Mouse (Mus musculus): Measurements from ENCODE around the gene Tacc2. TPM values are rescaled to one million over a fixed set of nuclear protein-coding genes. Genes with fewer than 3 reads are reported as not detected.
"Not testable (repeated sequence)": the region's sequence is repeated elsewhere in the genome, so short reads cannot be mapped to it uniquely, and the experiment has no call there.

The Tacc2 gene
- total RNA-seq, 4 experiments from 2014 or later: 64.2 to 70.3 (median 68.0) TPM

- DNase-seq (ENCODE audit: low spot score in 2 of 2): no peak
Observed at GRCm38 (mm10) chr7:130649257-130649656, 72.0 kb downstream of the Tacc2 start.

GRCm38 (mm10) chr7:130650621-130651020 is 73.4 kb downstream of the Tacc2 start:
- DNase-seq (ENCODE audit: low spot score in 2 of 2): no peak

GRCm38 (mm10) chr7:130653036-130653555 is 75.9 kb downstream of the Tacc2 start:
- DNase-seq (ENCODE audit: low spot score in 2 of 2): no peak

GRCm38 (mm10) chr7:130654562-130654961 is 77.3 kb downstream of the Tacc2 start:
- no peak for DNase-seq (ENCODE audit: low spot score in 2 of 2)

- DNase-seq (ENCODE audit: low spot score in 2 of 2): no peak
Observed at GRCm38 (mm10) chr7:130656965-130657364, 79.7 kb downstream of the Tacc2 start.

GRCm38 (mm10) chr7:130657751-130658150 is 80.5 kb downstream of the Tacc2 start:
- no peak for DNase-seq (ENCODE audit: low spot score in 2 of 2)

- no peak for DNase-seq (ENCODE audit: low spot score in 2 of 2)
Observed at GRCm38 (mm10) chr7:130659129-130659528, 81.9 kb downstream of the Tacc2 start.

GRCm38 (mm10) chr7:130662250-130662649 is 85.0 kb downstream of the Tacc2 start:
- no peak for DNase-seq (ENCODE audit: low spot score in 2 of 2)

GRCm38 (mm10) chr7:130662869-130663268 is 85.6 kb downstream of the Tacc2 start:
- no peak for DNase-seq (ENCODE audit: low spot score in 2 of 2)

GRCm38 (mm10) chr7:130664037-130664436 is 86.8 kb downstream of the Tacc2 start:
- DNase-seq (ENCODE audit: low spot score in 2 of 2): no peak

GRCm38 (mm10) chr7:130664629-130665028 is 87.4 kb downstream of the Tacc2 start:
- no peak for DNase-seq (ENCODE audit: low spot score in 2 of 2)

GRCm38 (mm10) chr7:130665358-130665757 is 88.1 kb downstream of the Tacc2 start:
- no peak for DNase-seq (ENCODE audit: low spot score in 2 of 2)

- not testable (repeated sequence) for DNase-seq (ENCODE audit: low spot score in 2 of 2)
Observed at GRCm38 (mm10) chr7:130668013-130668412, 90.8 kb downstream of the Tacc2 start.

GRCm38 (mm10) chr7:130668729-130669281 is 91.6 kb downstream of the Tacc2 start:
- DNase-seq (ENCODE audit: low spot score in 2 of 2): no peak

- DNase-seq (ENCODE audit: low spot score in 2 of 2): no peak
Observed at GRCm38 (mm10) chr7:130669370-130669881, 92.2 kb downstream of the Tacc2 start.

GRCm38 (mm10) chr7:130670358-130670757 is 93.1 kb downstream of the Tacc2 start:
- DNase-seq (ENCODE audit: low spot score in 2 of 2): no peak

- no peak for DNase-seq (ENCODE audit: low spot score in 2 of 2)
Observed at GRCm38 (mm10) chr7:130671301-130671700, 94.1 kb downstream of the Tacc2 start.

- DNase-seq (ENCODE audit: low spot score in 2 of 2): no peak
Observed at GRCm38 (mm10) chr7:130673169-130674033, 96.2 kb downstream of the Tacc2 start.

GRCm38 (mm10) chr7:130674526-130674925 is 97.3 kb downstream of the Tacc2 start:
- DNase-seq (ENCODE audit: low spot score in 2 of 2): no peak

GRCm38 (mm10) chr7:130676885-130677540 is 99.8 kb downstream of the Tacc2 start:
- no peak for DNase-seq (ENCODE audit: low spot score in 2 of 2)

GRCm38 (mm10) chr7:130677541-130678274 is 100.5 kb downstream of the Tacc2 start:
- no peak for DNase-seq (ENCODE audit: low spot score in 2 of 2)
